In genomic region chr15:97054767-97055489, GRCm38 (mm10) we compare ENCODE assay signal across 8 mouse cellular contexts. TPM values are rescaled to one million over a fixed set of nuclear protein-coding genes. Genes with fewer than 3 reads are reported as not detected.
DNase-seq lines count a peak whose midpoint lies in the region; ATAC-seq lines count a peak whose summit lies in the region.

No protein-coding gene starts in this region.

- H3K36me3 ChIP-seq in embryonic facial prominence, embryonic 15.5 days: no peaks in the 10 kb centered on the region
- no peaks in the 10 kb centered on the region for H3K36me3 ChIP-seq in hindbrain, embryonic 13.5 days
- no peaks in the 10 kb centered on the region for H3K36me3 ChIP-seq in midbrain, embryonic 15.5 days (replicated peaks)

- peak overlapping the region; percentile 42 for H3K9ac ChIP-seq in embryonic facial prominence, embryonic 15.5 days
- H3K9ac ChIP-seq in hindbrain, embryonic 13.5 days: peak overlapping the region; percentile 43; the same call in 1 of the 2 replicates
- no peak overlapping the region for H3K9ac ChIP-seq in midbrain, embryonic 15.5 days

- WGBS in embryonic facial prominence, embryonic 15.5 days: 44% methylated on average over 31 of the region's 31 CpGs
- WGBS in hindbrain, embryonic 13.5 days: 47% methylated on average over 31 of the region's 31 CpGs
- 47% methylated on average over 31 of the region's 31 CpGs for WGBS in midbrain, embryonic 15.5 days

- peak; percentile 47 for DNase-seq in gastrocnemius, adult 18-20 months (ENCODE audit: low spot score)
- DNase-seq in gastrocnemius, postnatal 4 days (ENCODE audit: low spot score in 2 of 2): no peak
- DNase-seq in urinary bladder, postnatal 10 days (ENCODE audit: low spot score): no peak
- DNase-seq in adrenal gland, postnatal 36 days: no peak

- peaks cover 7% of the 10 kb centered on the region; the same call in 1 of the 2 replicates for H3K9me3 ChIP-seq in embryonic facial prominence, embryonic 15.5 days (replicated peaks)
- H3K9me3 ChIP-seq in hindbrain, embryonic 13.5 days: peaks cover 9% of the 10 kb centered on the region; the same call in 1 of the 2 replicates
- 0 out of 2 replicates have a peak, but pooled peaks cover 10% of the 10 kb centered on the region for H3K9me3 ChIP-seq in midbrain, embryonic 15.5 days

- no peaks in the 10 kb centered on the region for H3K4me1 ChIP-seq in embryonic facial prominence, embryonic 15.5 days
- peaks cover 11% of the 10 kb centered on the region for H3K4me1 ChIP-seq in hindbrain, embryonic 13.5 days (replicated peaks)
- peaks cover 14% of the 10 kb centered on the region for H3K4me1 ChIP-seq in midbrain, embryonic 15.5 days

- no peak for ATAC-seq in embryonic facial prominence, embryonic 15.5 days (ENCODE audit: insufficient number of reproducible peaks, low FRiP score, low TSS enrichment, low read depth)
- no peak for ATAC-seq in hindbrain, embryonic 13.5 days (ENCODE audit: low FRiP score)
- no peak for ATAC-seq in midbrain, embryonic 15.5 days (replicated peaks)
- ATAC-seq in inflammation-experienced regulatory T-cells, adult 6 months: no peak

- H3K27me3 ChIP-seq in embryonic facial prominence, embryonic 15.5 days: no peaks in the 10 kb centered on the region
- H3K27me3 ChIP-seq in hindbrain, embryonic 13.5 days: peaks cover 12% of the 10 kb centered on the region; the same call in 1 of the 2 replicates
- no peaks in the 10 kb centered on the region for H3K27me3 ChIP-seq in midbrain, embryonic 15.5 days (replicated peaks)

- peak overlapping the region; percentile 51 for H3K4me3 ChIP-seq in embryonic facial prominence, embryonic 15.5 days (replicated peaks)
- H3K4me3 ChIP-seq in hindbrain, embryonic 13.5 days: peak overlapping the region; percentile 35
- peak overlapping the region; percentile 33 for H3K4me3 ChIP-seq in midbrain, embryonic 15.5 days

- H3K27ac ChIP-seq in embryonic facial prominence, embryonic 15.5 days (replicated peaks): peak overlapping the region; percentile 60; the same call in 1 of the 2 replicates
- H3K27ac ChIP-seq in hindbrain, embryonic 13.5 days: no peak overlapping the region
- H3K27ac ChIP-seq in midbrain, embryonic 15.5 days: no peak overlapping the region

- peak overlapping the region; percentile 60 for H3K4me2 ChIP-seq in embryonic facial prominence, embryonic 15.5 days (replicated peaks)
- peak overlapping the region; percentile 55 for H3K4me2 ChIP-seq in hindbrain, embryonic 13.5 days
- H3K4me2 ChIP-seq in midbrain, embryonic 15.5 days: peak overlapping the region; percentile 53

RNA-seq across cellular contexts. Expression of gene Slc38a4, which starts 0.8 kb away (rescaled TPM):
- total RNA-seq in gastrocnemius, adult 18-20 months (2021): 100 to 1,000 TPM; 117 to 129 TPM
- total RNA-seq in gastrocnemius, postnatal 4 days (2021): 100 to 1,000 TPM; 153 to 185 TPM
- polyA plus RNA-seq in embryonic facial prominence, embryonic 15.5 days (2015; fragmentation: Nextera tagmentation; extraction: Ambion mirVana): 54.7 and 56.1 TPM in 2 replicates
- 5.1 and 6.2 TPM in 2 replicates for polyA plus RNA-seq in hindbrain, embryonic 13.5 days (2015; fragmentation: Nextera tagmentation; extraction: Ambion mirVana)
- polyA plus RNA-seq in midbrain, embryonic 15.5 days (2015; fragmentation: Nextera tagmentation; extraction: Ambion mirVana): 4.1 TPM in 2 replicates
- polyA plus RNA-seq in inflammation-experienced regulatory T-cells, adult 6 months (2017; shearing (Covaris generic)): not detected
- 1 to 10 TPM; 3.4 to 6.0 TPM for total RNA-seq in adrenal gland, postnatal 36 days (2021)
